Mouse (Mus musculus): ENCODE results near the gene Olfr851.

Olfr851 gene

DNA sequence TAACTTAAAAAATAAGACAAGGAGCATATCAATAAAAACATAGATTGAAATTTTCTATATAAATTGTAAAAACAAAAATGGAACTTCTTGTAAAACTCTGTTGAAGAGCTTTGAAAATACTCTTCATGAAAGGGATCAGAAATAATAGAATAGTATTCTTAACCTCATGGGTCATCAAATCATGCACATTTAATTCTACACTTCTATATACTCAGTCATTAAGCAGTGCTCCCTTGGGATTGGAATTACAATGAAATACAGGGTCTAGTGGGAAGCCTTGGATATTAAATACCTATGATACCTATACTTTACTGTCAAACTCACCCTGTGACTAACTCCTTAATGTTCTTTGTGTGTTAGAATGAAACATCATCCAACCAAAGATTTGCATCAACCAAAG, at the start of gene Olfr851:
TSS of gene Olfr851 (plus strand) at position 301 of the 400 bp plus-strand sequence.
- DNase-seq (ENCODE audit: low spot score in 2 of 2), result no peak

DNA sequence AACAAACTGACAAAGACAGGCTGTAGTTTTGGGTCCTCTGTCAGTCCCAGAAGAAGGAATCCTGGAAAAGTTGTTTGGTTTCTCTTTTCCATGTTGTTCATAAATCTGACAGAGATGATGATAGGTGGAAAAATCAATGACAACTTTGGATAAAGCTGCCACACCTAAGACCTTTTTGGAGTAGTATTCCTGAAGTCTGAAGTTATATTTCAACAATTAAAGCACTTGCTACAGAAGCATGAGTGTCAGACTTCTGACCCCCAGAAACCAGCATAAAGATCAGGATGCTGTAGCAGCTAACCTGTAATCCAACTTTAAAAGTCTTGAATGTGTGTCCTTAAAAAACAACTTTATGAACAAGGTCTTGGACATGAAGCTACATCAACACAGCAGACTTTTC, 14.9 kb upstream of the Olfr851 start, which contains the start of gene Olfr850:
TSS of gene Olfr850 (minus strand) at position 101 of the 400 bp plus-strand sequence.
- DNase-seq (ENCODE audit: low spot score in 2 of 2), result no peak

DNA sequence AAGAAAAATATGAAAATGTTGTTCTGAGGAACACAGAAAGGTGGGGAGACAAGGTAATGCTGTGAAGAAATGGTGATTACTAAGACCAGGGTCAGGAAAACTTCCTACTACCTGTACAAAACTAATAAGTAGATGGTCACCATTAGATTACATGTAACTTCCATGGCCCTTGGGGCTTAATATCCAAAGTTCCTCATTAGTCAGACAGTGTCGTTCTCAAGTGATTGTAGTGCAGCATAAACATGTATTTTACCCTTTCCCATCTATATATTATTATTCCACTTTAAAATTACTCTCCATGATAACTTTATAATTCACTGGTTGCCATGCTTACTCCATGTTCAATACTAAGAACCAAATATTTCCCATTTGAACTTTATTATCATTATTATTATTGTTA, 47.9 kb downstream of the Olfr851 start, which contains the start of gene Olfr853:
TSS of gene Olfr853 (minus strand) at position 101 of the 400 bp plus-strand sequence.
- no peak for DNase-seq (ENCODE audit: low spot score in 2 of 2)

Data from spleen, postnatal 10 days (tissue).